Mouse (Mus musculus) lung, adult 2 months (tissue): ENCODE data around the gene Agap1.

Source experiments
- CTCF ChIP-seq: fragments of 200-500 bp; IDR thresholded peaks from 2 replicates; pipeline ENCODE4 v1.5.1; 2011; ENCODE audit warnings: mild to moderate bottlenecking, low read length, control low read depth; ENCODE audit not compliant: insufficient read depth
- POLR2A ChIP-seq: fragments of 200-500 bp; IDR thresholded peaks from 2 replicates; pipeline ENCODE4 v1.6.1; 2011; ENCODE audit warnings: low read depth, mild to moderate bottlenecking, control low read depth, low read length, borderline replicate concordance; ENCODE audit errors: extremely low read depth

- no peak for TF ChIP-seq CTCF
- TF ChIP-seq POLR2A, result no peak
Observed at GRCm38 (mm10) chr1:89870134-89870905, 415.7 kb downstream of the Agap1 start.
